Mouse (Mus musculus) ES-E14 (cell line): ENCODE measurements around the gene Gpr137. TPM values are rescaled to one million over a fixed set of nuclear protein-coding genes. Genes with fewer than 3 reads are reported as not detected.

ENCODE experiments used
- DNase-seq: peaks from one replicate; pipeline ENCODE4 v3.0.0-alpha.2; 2013; ENCODE audit warnings: low read depth, low spot score
- H3K27ac ChIP-seq: 2 replicates; pipeline ENCODE4 v1.5.1; 2012; ENCODE audit warnings: low read depth, mild to moderate bottlenecking, low read length, moderate library complexity, mixed read lengths; ENCODE audit not compliant: poor library complexity, insufficient read depth, severe bottlenecking
- H3K36me3 ChIP-seq: 2 replicates; pipeline ENCODE4 v1.6.1; 2012; ENCODE audit warnings: mild to moderate bottlenecking, low read length, moderate library complexity, mixed read lengths; ENCODE audit not compliant: control insufficient read depth, poor library complexity, insufficient read depth, severe bottlenecking
- H3K4me1 ChIP-seq, 2 experiments: fragments of 150-350 bp in 1 of 2; sonication (generic) in 1 of 2; 2 replicates each; pipeline ENCODE4 v1.6.1; 2012; ENCODE audit warnings: low read length in 2 of 2, mild to moderate bottlenecking in 1 of 2, mixed read lengths in 1 of 2; ENCODE audit not compliant: control insufficient read depth in 2 of 2, insufficient read depth in 2 of 2, poor library complexity in 1 of 2
- H3K4me3 ChIP-seq, 2 experiments: fragments of 150-350 bp in 1 of 2; sonication (generic) in 1 of 2; 2 replicates each; pipeline ENCODE4 v1.5.1; 2012; ENCODE audit warnings: low read length in 2 of 2, low read depth in 1 of 2, mild to moderate bottlenecking in 1 of 2, mixed read lengths in 1 of 2; ENCODE audit not compliant: insufficient read depth in 1 of 2, poor library complexity in 1 of 2, severe bottlenecking in 1 of 2
- H3K9ac ChIP-seq: 2 replicates; pipeline ENCODE4 v1.6.1; 2012; ENCODE audit warnings: low read depth, mild to moderate bottlenecking, low read length, mixed read lengths; ENCODE audit not compliant: poor library complexity, insufficient read depth, severe bottlenecking
- H3K9me3 ChIP-seq: fragments of 150-350 bp; sonication (generic); 2 replicates; pipeline ENCODE4 v1.6.1; 2012; ENCODE audit warnings: low read depth, mild to moderate bottlenecking, low read length; ENCODE audit not compliant: control insufficient read depth, insufficient read depth
- CHD2 ChIP-seq: IDR thresholded peaks from 2 replicates; pipeline ENCODE4 v1.6.1; 2014; ENCODE audit warnings: mild to moderate bottlenecking, low read depth, low read length, inconsistent platforms
- HCFC1 ChIP-seq: IDR thresholded peaks from 2 replicates; pipeline ENCODE4 v1.6.1; 2012; ENCODE audit warnings: low read length, inconsistent platforms, borderline replicate concordance; ENCODE audit not compliant: insufficient read depth
- MAFK ChIP-seq: IDR thresholded peaks from 2 replicates; pipeline ENCODE4 v1.6.1; 2014; ENCODE audit warnings: mild to moderate bottlenecking, low read depth, low read length, inconsistent platforms; ENCODE audit not compliant: insufficient read depth
- ZC3H11A ChIP-seq: IDR thresholded peaks from 2 replicates; pipeline ENCODE4 v1.6.1; 2012; ENCODE audit warnings: low read depth, mild to moderate bottlenecking, inconsistent platforms, low read length, borderline replicate concordance
- ZNF384 ChIP-seq: IDR thresholded peaks from 2 replicates; pipeline ENCODE4 v1.6.1; 2012; ENCODE audit warnings: low read depth, low read length, inconsistent platforms
- in situ Hi-C, 2 experiments: fragments of 600-800 bp; cut with MboI; formaldehyde crosslinking; loops; one replicate each; pipeline ENCODE4 v1.15.1; 2025; ENCODE audit warnings: low sequenced_read_pairs in 2 of 2, inconsistent platforms in 1 of 2; ENCODE audit not compliant: unreplicated experiment in 2 of 2
- total RNA-seq: library from RNA; depleted of rRNA; stranded (reverse); fragments of 300-350 nt; gene quantifications from 2 replicates; pipeline ENCODE4 v1.2.3, GENCODE M21; 2012

Gpr137 gene
- total RNA-seq, 1 experiment, result 23.7 TPM

- in situ Hi-C loops, result no loop called here
- Histone ChIP-seq H3K27ac (no peak overlapping the region), H3K9ac (no peak overlapping the region), H3K4me1 (peaks cover 2 to 12% of the 10 kb centered on the region in 2 experiments; a peak in 2 of 4 replicates), H3K9me3 (no peaks in the 10 kb centered on the region), H3K36me3 (no peaks in the 10 kb centered on the region), H3K4me3 (no peak overlapping the region)
- DNase-seq, result no peak
- TF ChIP-seq ZNF384, result no peak
- TF ChIP-seq HCFC1, result no peak
- TF ChIP-seq CHD2, result no peak
- TF ChIP-seq MAFK, result no peak
- TF ChIP-seq ZC3H11A, result no peak
These were observed 4.5 kb downstream of the Gpr137 start for GRCm38 (mm10) chr19:6937541-6938465.

GRCm38 (mm10) chr19:6936299-6936698 lies 6.0 kb downstream of the Gpr137 start:
- in situ Hi-C loops, result no loop called here
- no peaks in the 10 kb centered on the region for H3K9me3 ChIP-seq
- TF ChIP-seq ZNF384 (no peak), MAFK (no peak), CHD2 (no peak), HCFC1 (no peak), ZC3H11A (no peak)
- DNase-seq, result no peak
- H3K4me3 ChIP-seq, result no peak overlapping the region
- H3K27ac ChIP-seq, result no peak overlapping the region
- peaks cover 2 to 21% of the 10 kb centered on the region in 2 experiments; a peak in 3 of 4 replicates for H3K4me1 ChIP-seq
- no peaks in the 10 kb centered on the region for H3K36me3 ChIP-seq
- H3K9ac ChIP-seq, result no peak overlapping the region

GRCm38 (mm10) chr19:6934195-6934977 lies 7.9 kb downstream of the Gpr137 start, which contains the start of gene Kcnk4:
Kcnk4 (minus strand) TSS chr19:6934515.
- no peak for DNase-seq
- no peak within 1 kb of the TSS for H3K27ac ChIP-seq
- no peaks in the 10 kb centered on the region for H3K36me3 ChIP-seq
- peak within 1 kb of the TSS; percentile 58 to 67 for H3K4me3 ChIP-seq
- in situ Hi-C loops, result no loop called here
- TF ChIP-seq ZC3H11A, result no peak
- TF ChIP-seq MAFK, result no peak
- no peak for TF ChIP-seq ZNF384
- no peak for TF ChIP-seq CHD2
- no peak for TF ChIP-seq HCFC1
- no peaks in the 10 kb centered on the region for H3K9me3 ChIP-seq
- H3K9ac ChIP-seq, result peak within 1 kb of the TSS; percentile 46
- peaks cover 3 to 26% of the 10 kb centered on the region in 2 experiments for H3K4me1 ChIP-seq

DNA sequence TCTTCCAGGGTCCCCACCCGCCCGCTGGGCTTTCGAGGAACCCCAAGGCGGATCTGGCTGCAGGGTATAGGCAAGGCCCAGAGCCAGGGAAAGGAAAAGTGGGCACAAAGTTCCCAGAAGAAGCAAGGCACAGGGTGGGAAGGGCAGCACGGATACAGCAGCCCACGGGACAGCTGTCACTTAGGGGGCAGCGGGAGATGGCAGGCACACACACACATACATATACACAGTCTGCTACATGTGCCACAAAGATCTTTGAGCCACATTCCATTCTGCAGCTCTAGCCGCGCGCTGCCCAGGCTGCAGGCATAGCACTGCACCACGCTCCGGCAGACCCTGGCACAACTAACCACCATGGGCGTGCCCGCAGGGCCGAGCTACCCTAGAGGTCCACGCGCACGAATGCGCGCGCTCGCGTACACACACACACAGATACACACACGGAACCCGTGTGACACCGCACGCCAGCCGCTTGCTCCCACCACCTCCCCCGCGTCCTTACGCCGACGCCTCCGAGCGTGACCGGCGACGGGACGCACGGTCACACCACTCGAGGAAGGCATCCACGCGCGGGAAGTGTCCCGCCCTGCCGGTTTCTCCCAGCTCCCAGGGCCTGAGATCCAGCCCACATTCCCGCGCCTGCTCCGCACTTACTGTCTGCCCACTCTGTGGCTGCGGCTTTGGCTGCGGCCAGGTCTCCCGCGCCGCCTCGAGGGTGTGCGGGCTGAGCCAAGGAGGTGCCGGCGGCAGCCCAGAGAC lies 8.7 kb downstream of the Gpr137 start:
- in situ Hi-C loops, result no loop called here
- peak overlapping the region; percentile 46 for H3K9ac ChIP-seq
- H3K4me1 ChIP-seq, result peaks cover 3 to 26% of the 10 kb centered on the region in 2 experiments
- no peaks in the 10 kb centered on the region for H3K36me3 ChIP-seq
- peak overlapping the region; percentile 58 to 67 for H3K4me3 ChIP-seq
- no peak overlapping the region for H3K27ac ChIP-seq
- no peaks in the 10 kb centered on the region for H3K9me3 ChIP-seq
- TF ChIP-seq CHD2, result no peak
- no peak for TF ChIP-seq ZC3H11A
- TF ChIP-seq ZNF384, result no peak
- TF ChIP-seq HCFC1, result no peak
- TF ChIP-seq MAFK, result no peak
- DNase-seq, result no peak
